Mouse (Mus musculus): Measurements from ENCODE around the gene Gzmd. TPM values are rescaled to one million over a fixed set of nuclear protein-coding genes. Genes with fewer than 3 reads are reported as not detected.
"Not testable (repeated sequence)": the region's sequence is repeated elsewhere in the genome, so short reads cannot be mapped to it uniquely, and the experiment has no call there.

Gene Gzmd
- polyA plus RNA-seq (2016; fragmentation: Nextera tagmentation; extraction: Ambion mirVana) = not detected in 2 replicates

GRCm38 (mm10) chr14:56132508-56132907 lies at the start of gene Gzmd:
Gene Gzmd, minus strand, starts transcription at chr14:56132608.
- not testable (repeated sequence) for H3K4me2 ChIP-seq; H3K9ac ChIP-seq; ATAC-seq (ENCODE audit: insufficient number of reproducible peaks, low FRiP score); H3K27me3 ChIP-seq (replicated peaks); H3K9me3 ChIP-seq (replicated peaks); H3K4me3 ChIP-seq; H3K4me1 ChIP-seq (replicated peaks); H3K36me3 ChIP-seq; H3K27ac ChIP-seq (ENCODE audit: poor library complexity, severe bottlenecking)
- 69% methylated on average over 2 of the region's 2 CpGs for WGBS

- WGBS = 23% methylated on average over 8 of the region's 8 CpGs
- H3K36me3 ChIP-seq; H3K4me1 ChIP-seq (replicated peaks); H3K4me2 ChIP-seq; H3K9me3 ChIP-seq (replicated peaks); H3K4me3 ChIP-seq; H3K27ac ChIP-seq (ENCODE audit: poor library complexity, severe bottlenecking); H3K9ac ChIP-seq; ATAC-seq (ENCODE audit: insufficient number of reproducible peaks, low FRiP score); H3K27me3 ChIP-seq (replicated peaks): not testable (repeated sequence)
Measured at GRCm38 (mm10) chr14:56177651-56178050, 45.2 kb upstream of the Gzmd start.

- Histone ChIP-seq H3K9ac (no peak within 1 kb of the TSS), H3K9me3 (replicated peaks) (no peaks in the 10 kb centered on the region), H3K4me2 (no peak within 1 kb of the TSS), H3K27me3 (replicated peaks) (0 out of 2 replicates have a peak, but pooled peaks cover 3% of the 10 kb centered on the region), H3K4me1 (replicated peaks) (no peaks in the 10 kb centered on the region), H3K27ac (ENCODE audit: poor library complexity, severe bottlenecking) (no peak within 1 kb of the TSS), H3K4me3 (no peak within 1 kb of the TSS), H3K36me3 (no peaks in the 10 kb centered on the region)
- ATAC-seq (ENCODE audit: insufficient number of reproducible peaks, low FRiP score) = no peak
- WGBS = 84% methylated on average over 5 of the region's 5 CpGs
Measured at GRCm38 (mm10) chr14:56174499-56174898, 42.1 kb upstream of the Gzmd start, which contains the start of gene Gzmn. Gene Gzmn, minus strand, starts transcription at chr14:56174599.

- Histone ChIP-seq H3K4me3 (no peak overlapping the region), H3K4me1 (replicated peaks) (no peaks in the 10 kb centered on the region), H3K27me3 (replicated peaks) (0 out of 2 replicates have a peak, but pooled peaks cover 3% of the 10 kb centered on the region), H3K27ac (ENCODE audit: poor library complexity, severe bottlenecking) (no peak overlapping the region), H3K9me3 (replicated peaks) (no peaks in the 10 kb centered on the region), H3K9ac (no peak overlapping the region), H3K36me3 (no peaks in the 10 kb centered on the region), H3K4me2 (no peak overlapping the region)
- no peak for ATAC-seq (ENCODE audit: insufficient number of reproducible peaks, low FRiP score)
- WGBS = 86% methylated on average over 6 of the region's 6 CpGs
Measured at GRCm38 (mm10) chr14:56173396-56173795, 41.0 kb upstream of the Gzmd start.

GRCm38 (mm10) chr14:56172744-56173143 lies 40.3 kb upstream of the Gzmd start:
- Histone ChIP-seq H3K36me3 (no peaks in the 10 kb centered on the region), H3K4me2 (no peak overlapping the region)

GRCm38 (mm10) chr14:56168009-56168408 lies 35.6 kb upstream of the Gzmd start:
- Histone ChIP-seq H3K4me2 (no peak overlapping the region), H3K9me3 (replicated peaks) (no peaks in the 10 kb centered on the region), H3K27me3 (replicated peaks) (0 out of 2 replicates have a peak, but pooled peaks cover 3% of the 10 kb centered on the region), H3K4me1 (replicated peaks) (no peaks in the 10 kb centered on the region), H3K4me3 (no peak overlapping the region), H3K27ac (ENCODE audit: poor library complexity, severe bottlenecking) (no peak overlapping the region), H3K36me3 (no peaks in the 10 kb centered on the region), H3K9ac (no peak overlapping the region)
- no peak for ATAC-seq (ENCODE audit: insufficient number of reproducible peaks, low FRiP score)
- 61% methylated on average over 6 of the region's 6 CpGs for WGBS

More at GRCm38 (mm10) chr14:56172744-56173143, 40.3 kb upstream of the Gzmd start:
- Histone ChIP-seq H3K27ac (ENCODE audit: poor library complexity, severe bottlenecking) (no peak overlapping the region), H3K4me1 (replicated peaks) (no peaks in the 10 kb centered on the region), H3K9me3 (replicated peaks) (no peaks in the 10 kb centered on the region), H3K9ac (no peak overlapping the region), H3K4me3 (no peak overlapping the region), H3K27me3 (replicated peaks) (0 out of 2 replicates have a peak, but pooled peaks cover 3% of the 10 kb centered on the region)
- 80% methylated on average over 5 of the region's 5 CpGs for WGBS
- ATAC-seq (ENCODE audit: insufficient number of reproducible peaks, low FRiP score) = no peak

- no peaks in the 10 kb centered on the region for H3K4me1 ChIP-seq (replicated peaks)
- no peak overlapping the region for H3K9ac ChIP-seq
- WGBS = 74% methylated on average over 2 of the region's 2 CpGs
- no peak overlapping the region for H3K4me3 ChIP-seq
- no peaks in the 10 kb centered on the region for H3K36me3 ChIP-seq
- ATAC-seq (ENCODE audit: insufficient number of reproducible peaks, low FRiP score) = no peak
- no peaks in the 10 kb centered on the region for H3K9me3 ChIP-seq (replicated peaks)
- no peak overlapping the region for H3K4me2 ChIP-seq
- no peak overlapping the region for H3K27ac ChIP-seq (ENCODE audit: poor library complexity, severe bottlenecking)
- H3K27me3 ChIP-seq (replicated peaks) = no peaks in the 10 kb centered on the region
Measured at GRCm38 (mm10) chr14:56162109-56162508, 29.7 kb upstream of the Gzmd start.

- H3K4me3 ChIP-seq; H3K4me1 ChIP-seq (replicated peaks); H3K9ac ChIP-seq; H3K27ac ChIP-seq (ENCODE audit: poor library complexity, severe bottlenecking); H3K27me3 ChIP-seq (replicated peaks); H3K9me3 ChIP-seq (replicated peaks); ATAC-seq (ENCODE audit: insufficient number of reproducible peaks, low FRiP score); H3K4me2 ChIP-seq; H3K36me3 ChIP-seq: not testable (repeated sequence)
- WGBS = 78% methylated on average over 2 of the region's 2 CpGs
Measured at GRCm38 (mm10) chr14:56159479-56159878, 27.1 kb upstream of the Gzmd start, which contains the start of gene Gzmg. Gene Gzmg, minus strand, starts transcription at chr14:56159579.

GRCm38 (mm10) chr14:56155340-56155739 lies 22.9 kb upstream of the Gzmd start:
- Histone ChIP-seq H3K9ac (no peak overlapping the region), H3K9me3 (replicated peaks) (no peaks in the 10 kb centered on the region), H3K4me3 (no peak overlapping the region), H3K4me1 (replicated peaks) (no peaks in the 10 kb centered on the region), H3K36me3 (no peaks in the 10 kb centered on the region), H3K27ac (ENCODE audit: poor library complexity, severe bottlenecking) (no peak overlapping the region), H3K4me2 (no peak overlapping the region), H3K27me3 (replicated peaks) (no peaks in the 10 kb centered on the region)
- ATAC-seq (ENCODE audit: insufficient number of reproducible peaks, low FRiP score) = no peak
- 67% methylated on average over 2 of the region's 2 CpGs for WGBS

- 73% methylated on average over 1 of the region's 1 CpGs for WGBS
- H3K4me1 ChIP-seq (replicated peaks); H3K9ac ChIP-seq: not testable (repeated sequence)
Measured at GRCm38 (mm10) chr14:56133675-56134074, 1.3 kb upstream of the Gzmd start.

GRCm38 (mm10) chr14:56128341-56128740 lies 4.1 kb downstream of the Gzmd start:
- Histone ChIP-seq H3K9ac (no peak overlapping the region), H3K4me1 (replicated peaks) (no peaks in the 10 kb centered on the region), H3K27me3 (replicated peaks) (no peaks in the 10 kb centered on the region), H3K4me3 (no peak overlapping the region), H3K36me3 (no peaks in the 10 kb centered on the region), H3K4me2 (no peak overlapping the region), H3K27ac (ENCODE audit: poor library complexity, severe bottlenecking) (no peak overlapping the region), H3K9me3 (replicated peaks) (no peaks in the 10 kb centered on the region)
- ATAC-seq (ENCODE audit: insufficient number of reproducible peaks, low FRiP score) = no peak
- 43% methylated on average over 3 of the region's 3 CpGs for WGBS

More at GRCm38 (mm10) chr14:56133675-56134074, 1.3 kb upstream of the Gzmd start:
- H3K4me3 ChIP-seq; H3K36me3 ChIP-seq; ATAC-seq (ENCODE audit: insufficient number of reproducible peaks, low FRiP score); H3K9me3 ChIP-seq (replicated peaks); H3K27me3 ChIP-seq (replicated peaks); H3K27ac ChIP-seq (ENCODE audit: poor library complexity, severe bottlenecking); H3K4me2 ChIP-seq: not testable (repeated sequence)

GRCm38 (mm10) chr14:56123516-56123915 lies 8.9 kb downstream of the Gzmd start:
- Histone ChIP-seq H3K9ac (no peak overlapping the region), H3K4me2 (no peak overlapping the region), H3K27ac (ENCODE audit: poor library complexity, severe bottlenecking) (no peak overlapping the region), H3K27me3 (replicated peaks) (no peaks in the 10 kb centered on the region), H3K4me1 (replicated peaks) (no peaks in the 10 kb centered on the region), H3K4me3 (no peak overlapping the region), H3K9me3 (replicated peaks) (no peaks in the 10 kb centered on the region), H3K36me3 (no peaks in the 10 kb centered on the region)
- 72% methylated on average over 3 of the region's 3 CpGs for WGBS
- ATAC-seq (ENCODE audit: insufficient number of reproducible peaks, low FRiP score) = no peak

Measured in heart, embryonic 12.5 days (tissue).